In genomic region chr7:24087485-24088125, GRCm38 (mm10) we compare ENCODE assay signal across 33 mouse cellular contexts. TPM values are rescaled to one million over a fixed set of nuclear protein-coding genes. Genes with fewer than 3 reads are reported as not detected.
A peak's percentile ranks its signal among the peaks of the same experiment; 100 is the strongest.
DNase-seq lines count a peak whose midpoint lies in the region; ATAC-seq and TF ChIP-seq lines count a peak whose summit lies in the region.
"Had no signal": no experiment of that assay in that cellular context is flagged by ENCODE, and none has a peak within 500 bp of the region (broad histone marks: within the 10 kb centered on the region; RNA-seq: fewer than 3 reads in every experiment).

No protein-coding gene starts in this region.

- peaks cover 9% of the 10 kb centered on the region for H3K4me1 ChIP-seq in heart, embryonic 10.5 days
- H3K4me1 ChIP-seq in E14TG2a.4 (replicated peaks; ENCODE audit: low read depth, low read length) (peaks cover 51% of the 10 kb centered on the region), ES-E14 (ENCODE audit: control insufficient read depth in 2 of 2, insufficient read depth in 2 of 2, low read length in 2 of 2, poor library complexity in 1 of 2) (peaks cover 2 to 11% of the 10 kb centered on the region in 2 experiments; a peak in 2 of 4 replicates)
- H3K4me1 ChIP-seq in stomach, postnatal 0 days (replicated peaks; ENCODE audit: control insufficient read depth, insufficient read depth) = peaks cover 2% of the 10 kb centered on the region; the same call in 1 of the 2 replicates

- in situ Hi-C loops in ES-E14 (cut with MboI; ENCODE audit: low sequenced_read_pairs in 2 of 2, unreplicated experiment in 2 of 2) = no loop called here

- DNase-seq in heart, adult 11 months = peak; percentile 48
- no peak for DNase-seq in heart, embryonic 10.5 days (ENCODE audit: low spot score)
- no peak for DNase-seq in ES-E14 (ENCODE audit: low read depth, low spot score)
- DNase-seq in stomach, postnatal 0 days (ENCODE audit: low spot score) = peak; percentile 8
- no peak for DNase-seq in layer of hippocampus, postnatal 14 days (ENCODE audit: low spot score in 2 of 2)
- no peak for DNase-seq in urinary bladder, adult 18-20 months (ENCODE audit: low spot score in 2 of 2)
- DNase-seq: adrenal gland, adult 8-10 months; adrenal gland, postnatal 25 days; cerebellum, adult 18-20 months; cerebellum, adult 9-11 months; cerebellum, postnatal 25 days; gastrocnemius, postnatal 25 days; heart, adult 2 months had no signal

- no peak for ATAC-seq in stomach, postnatal 0 days (ENCODE audit: low FRiP score, low TSS enrichment)
- ATAC-seq: activated CD4-positive, CD25-positive, alpha-beta regulatory T cell, adult 4 months; forebrain, embryonic 14.5 days; intestine, embryonic 15.5 days; Patski had no signal

- no peak for TF ChIP-seq EP300 in stomach, postnatal 0 days (optimal IDR thresholded peaks at IDR 0.05)

- WGBS in heart, embryonic 10.5 days = 96% methylated on average over 12 of the region's 12 CpGs
- 97% methylated on average over 12 of the region's 12 CpGs for WGBS in stomach, postnatal 0 days

- no peak overlapping the region for H3K4me2 ChIP-seq in stomach, postnatal 0 days (replicated peaks; ENCODE audit: low read depth)
- H3K4me2 ChIP-seq: embryonic facial prominence, embryonic 12.5 days; embryonic facial prominence, embryonic 15.5 days; heart, embryonic 11.5 days; hindbrain, embryonic 12.5 days; hindbrain, embryonic 15.5 days; intestine, embryonic 15.5 days had no signal

- no peak overlapping the region for H3K27ac ChIP-seq in heart, embryonic 10.5 days
- H3K27ac ChIP-seq in ES-E14 (ENCODE audit: insufficient read depth, low read depth, low read length, poor library complexity, severe bottlenecking) = peak overlapping the region; percentile 44; the same call in 1 of the 2 replicates
- H3K27ac ChIP-seq in stomach, postnatal 0 days (replicated peaks) = no peak overlapping the region
- H3K27ac ChIP-seq: embryonic facial prominence, embryonic 12.5 days; embryonic facial prominence, embryonic 15.5 days; heart, adult 2 months; hindbrain, embryonic 12.5 days; hindbrain, embryonic 15.5 days; intestine, embryonic 15.5 days had no signal

- H3K27me3 ChIP-seq in heart, embryonic 10.5 days (ENCODE audit: insufficient read depth, poor library complexity, severe bottlenecking) = no peaks in the 10 kb centered on the region
- no peaks in the 10 kb centered on the region for H3K27me3 ChIP-seq in E14TG2a.4 (ENCODE audit: insufficient read depth, low read length)
- no peaks in the 10 kb centered on the region for H3K27me3 ChIP-seq in stomach, postnatal 0 days (ENCODE audit: control insufficient read depth, insufficient read depth, low read length)
- H3K27me3 ChIP-seq: embryonic facial prominence, embryonic 12.5 days; embryonic facial prominence, embryonic 15.5 days; hindbrain, embryonic 12.5 days; hindbrain, embryonic 15.5 days; intestine, embryonic 15.5 days; Patski had no signal

- no peaks in the 10 kb centered on the region; the same call in 1 of the 2 replicates for H3K9me3 ChIP-seq in heart, embryonic 10.5 days
- peaks cover 3% of the 10 kb centered on the region; the same call in 1 of the 2 replicates for H3K9me3 ChIP-seq in E14TG2a.4 (ENCODE audit: low read length)
- H3K9me3 ChIP-seq in ES-E14 (ENCODE audit: control insufficient read depth, insufficient read depth, low read depth, low read length) = no peaks in the 10 kb centered on the region
- H3K9me3 ChIP-seq in stomach, postnatal 0 days (ENCODE audit: control insufficient read depth, low read length) = no peaks in the 10 kb centered on the region

- H3K36me3 ChIP-seq in heart, embryonic 10.5 days = peaks cover 44% of the 10 kb centered on the region
- H3K36me3 ChIP-seq in E14TG2a.4 (ENCODE audit: insufficient read depth, low read length) (peaks cover 36% of the 10 kb centered on the region), ES-E14 (ENCODE audit: control insufficient read depth, insufficient read depth, low read length, poor library complexity, severe bottlenecking) (peaks cover 6% of the 10 kb centered on the region)
- no peaks in the 10 kb centered on the region; the same call in 1 of the 2 replicates for H3K36me3 ChIP-seq in stomach, postnatal 0 days (ENCODE audit: control insufficient read depth, insufficient read depth, low read length)

- H3K9ac ChIP-seq in ES-E14 (ENCODE audit: insufficient read depth, low read depth, low read length, poor library complexity, severe bottlenecking) = peak overlapping the region; percentile 88
- H3K9ac ChIP-seq in stomach, postnatal 0 days (ENCODE audit: low read length) = no peak overlapping the region
- H3K9ac ChIP-seq: embryonic facial prominence, embryonic 12.5 days; embryonic facial prominence, embryonic 15.5 days; hindbrain, embryonic 12.5 days; hindbrain, embryonic 15.5 days; intestine, embryonic 15.5 days had no signal

- H3K4me3 ChIP-seq in heart, embryonic 10.5 days = no peak overlapping the region
- H3K4me3 ChIP-seq in E14TG2a.4 (replicated peaks; ENCODE audit: low read length) (peak overlapping the region; percentile 82), ES-E14 (ENCODE audit: insufficient read depth in 1 of 2, low read depth in 1 of 2, low read length in 2 of 2, poor library complexity in 1 of 2, severe bottlenecking in 1 of 2) (peak overlapping the region; percentile 69 to 78)
- H3K4me3 ChIP-seq in stomach, postnatal 0 days (ENCODE audit: low read depth, low read length) = no peak overlapping the region
- H3K4me3 ChIP-seq: embryonic facial prominence, embryonic 12.5 days; embryonic facial prominence, embryonic 15.5 days; heart, adult 2 months; hindbrain, embryonic 12.5 days; hindbrain, embryonic 15.5 days; intestine, embryonic 15.5 days had no signal

- TF ChIP-seq CTCF in E14TG2a.4 (conservative IDR thresholded peaks at IDR 0.05; ENCODE audit: low read length) = no peak
- no peak for TF ChIP-seq CTCF in stomach, postnatal 0 days (IDR thresholded peaks at IDR 0.05; ENCODE audit: low read depth)

TF ChIP-seq in ES-E14, 5 proteins besides CTCF, POLR2A, EP300 and RAD21:
- TF ChIP-seq CHD2 (IDR thresholded peaks at IDR 0.05; ENCODE audit: low read depth, low read length) (peak; percentile 95), ZC3H11A (IDR thresholded peaks at IDR 0.05; ENCODE audit: borderline replicate concordance, low read depth, low read length) (no peak)

RNA-seq across cellular contexts. Expression of gene Zfp180, which starts 5.9 kb away (rescaled TPM):
- polyA plus RNA-seq in heart, embryonic 10.5 days (2016; fragmentation: Nextera tagmentation; extraction: Ambion mirVana) = 19.3 and 19.8 TPM in 2 replicates
- total RNA-seq in ES-E14 (2012; rRNA removed) = 17.8 and 22.0 TPM in 2 replicates
- 6.7 and 7.1 TPM in 2 replicates for polyA plus RNA-seq in stomach, postnatal 0 days (2015; fragmentation: Nextera tagmentation; extraction: Ambion mirVana)
- total RNA-seq in layer of hippocampus, postnatal 14 days (2021) = 10 to 100 TPM; 28.8 to 30.7 TPM

RNA-seq across cellular contexts. Expression of gene Zfp112, which starts 24.5 kb away (rescaled TPM):
- polyA plus RNA-seq in heart, embryonic 10.5 days (2016; fragmentation: Nextera tagmentation; extraction: Ambion mirVana) = 4.6 and 5.0 TPM in 2 replicates
- 0.90 and 0.98 TPM in 2 replicates for total RNA-seq in ES-E14 (2012; rRNA removed)
- 2.2 and 3.4 TPM in 2 replicates for polyA plus RNA-seq in stomach, postnatal 0 days (2015; fragmentation: Nextera tagmentation; extraction: Ambion mirVana)
- total RNA-seq in layer of hippocampus, postnatal 14 days (2021) = 1 to 10 TPM; 8.4 to 8.6 TPM

RNA-seq across cellular contexts. Expression of gene Vmn1r183, which starts 34.6 kb away (rescaled TPM):
- polyA plus RNA-seq in heart, embryonic 10.5 days (2016; fragmentation: Nextera tagmentation; extraction: Ambion mirVana) = not detected in 2 replicates
- total RNA-seq in ES-E14 (2012; rRNA removed) = not detected in 2 replicates
- polyA plus RNA-seq in stomach, postnatal 0 days (2015; fragmentation: Nextera tagmentation; extraction: Ambion mirVana) = 0.01 TPM in 1 of 2 replicates, not detected in the other
- not detected for total RNA-seq in layer of hippocampus, postnatal 14 days (2021)
- total RNA-seq: adrenal gland, adult 8-10 months; adrenal gland, postnatal 25 days; common myeloid progenitor, adult 5-6 weeks; gastrocnemius, adult 8-10 months; gastrocnemius, postnatal 25 days; heart, adult 2 months; heart, postnatal 25 days; hematopoietic stem cell, adult 5-6 weeks had no signal
- polyA plus RNA-seq: brain, embryonic 14.5 days; embryonic facial prominence, embryonic 12.5 days; forebrain, embryonic 11.5 days; forebrain, embryonic 14.5 days; G1E; gonadal fat pad, adult 2 months; heart, adult 2 months; heart, embryonic 11.5 days; heart, embryonic 14.5 days; heart, postnatal 0 days; hindbrain, embryonic 12.5 days; hindbrain, embryonic 15.5 days; intestine, embryonic 15.5 days had no signal

RNA-seq across cellular contexts. Expression of gene Zfp235, which starts 46.4 kb away (rescaled TPM):
- polyA plus RNA-seq in heart, embryonic 10.5 days (2016; fragmentation: Nextera tagmentation; extraction: Ambion mirVana) = 8.1 and 11.5 TPM in 2 replicates
- total RNA-seq in ES-E14 (2012; rRNA removed) = 4.7 and 4.8 TPM in 2 replicates
- polyA plus RNA-seq in stomach, postnatal 0 days (2015; fragmentation: Nextera tagmentation; extraction: Ambion mirVana) = 8.3 TPM in 2 replicates
- 10 to 100 TPM; 19.0 to 19.2 TPM for total RNA-seq in layer of hippocampus, postnatal 14 days (2021)

Comparison
In these comparisons a context has a peak if more than half of its experiments do, and no peak if none do; other contexts are left out.
1. DNase-seq: peak in heart, adult 11 months (single experiment) and stomach, postnatal 0 days (single experiment); none in heart, embryonic 10.5 days (single experiment), ES-E14 (single experiment), layer of hippocampus, postnatal 14 days (0 of 2) and urinary bladder, adult 18-20 months (0 of 2).
2. H3K4me3 ChIP-seq: peak in E14TG2a.4 (single experiment) and ES-E14 (2 of 2); none in heart, embryonic 10.5 days (single experiment) and stomach, postnatal 0 days (single experiment).